Mouse (Mus musculus) small intestine, adult 2 months (tissue): Measurements from ENCODE around the gene Mpzl3.

ENCODE experiments used
- CTCF ChIP-seq: fragments of 200-500 bp; IDR thresholded peaks from 2 replicates; pipeline ENCODE4 v1.5.1; 2012; ENCODE audit warnings: low read depth, mild to moderate bottlenecking, control low read depth, inconsistent platforms, low read length, moderate library complexity, mixed read lengths; ENCODE audit not compliant: insufficient replicate concordance, insufficient read length; ENCODE audit errors: extremely low read depth
- POLR2A ChIP-seq: fragments of 200-500 bp; IDR thresholded peaks from 2 replicates; pipeline ENCODE4 v1.6.1; 2012; ENCODE audit warnings: low read depth, mild to moderate bottlenecking, control low read depth, inconsistent platforms, low read length, moderate library complexity

- TF ChIP-seq CTCF (no peak), POLR2A (no peak)
Observed at GRCm38 (mm10) chr9:45024187-45024586, 30.8 kb upstream of the Mpzl3 start.
